Mouse (Mus musculus) kidney, embryonic 14.5 days (tissue): Measurements from ENCODE around the gene Nr1d1. TPM values are rescaled to one million over a fixed set of nuclear protein-coding genes. Genes with fewer than 3 reads are reported as not detected.

ENCODE experiments used
- ATAC-seq: fragments of 200-750 bp; cut with Nextera tagmentation; 2 replicates; pipeline ENCODE4 v1.8.0; 2017; ENCODE audit warnings: moderate number of reproducible peaks, mild to moderate bottlenecking, moderate TSS enrichment, moderate library complexity; ENCODE audit not compliant: low FRiP score, low TSS enrichment
- H3K27ac ChIP-seq: fragments of 300-500 bp; sonication (generic); 2 replicates; pipeline ENCODE4 v1.5.1; 2014; ENCODE audit warnings: low read depth, mild to moderate bottlenecking, low read length, moderate library complexity, mixed read lengths
- H3K27me3 ChIP-seq: fragments of 300-500 bp; sonication (generic); 2 replicates; pipeline ENCODE4 v1.6.1; 2014; ENCODE audit warnings: mild to moderate bottlenecking, low read length; ENCODE audit not compliant: control insufficient read depth, insufficient read depth
- H3K36me3 ChIP-seq: fragments of 300-500 bp; sonication (generic); 2 replicates; pipeline ENCODE4 v1.6.1; 2014; ENCODE audit warnings: low read length, mixed read lengths; ENCODE audit not compliant: control insufficient read depth, insufficient read depth
- H3K4me1 ChIP-seq: fragments of 300-500 bp; sonication (generic); 2 replicates; pipeline ENCODE4 v1.6.1; 2014; ENCODE audit warnings: low read length, mixed read lengths; ENCODE audit not compliant: control insufficient read depth, insufficient read depth
- H3K4me2 ChIP-seq: fragments of 300-500 bp; sonication (generic); replicated peaks from 2 replicates; pipeline ENCODE4 v1.6.1; 2014; ENCODE audit warnings: low read depth, mild to moderate bottlenecking, low read length
- H3K4me3 ChIP-seq: fragments of 300-500 bp; sonication (generic); 2 replicates; pipeline ENCODE4 v1.5.1; 2014; ENCODE audit warnings: mild to moderate bottlenecking, low read length
- H3K9ac ChIP-seq: fragments of 300-500 bp; sonication (generic); 2 replicates; pipeline ENCODE4 v1.6.1; 2014; ENCODE audit warnings: low read depth, mild to moderate bottlenecking, low read length, moderate library complexity
- H3K9me3 ChIP-seq: fragments of 300-500 bp; sonication (generic); 2 replicates; pipeline ENCODE4 v1.6.1; 2016; ENCODE audit warnings: low read length; ENCODE audit not compliant: control insufficient read depth
- WGBS: fragments of 180-500 bp; shearing (Covaris S2); extraction: QIAGEN DNeasy Blood & Tissue Kit; methylation state at CpG from one replicate; pipeline ENCODE4 v1.1.7; 2014; 5-methylcytosine and 5-hydroxymethylcytosine counted together
- polyA plus RNA-seq: library from polyadenylated mRNA; unstranded; fragments of >200 nt; fragmentation: Nextera tagmentation; extraction: Ambion mirVana; gene quantifications from 2 replicates; pipeline ENCODE4 v1.2.1, GENCODE M21; 2014

Gene Nr1d1
- polyA plus RNA-seq, 1 experiment from 2014 or later = 2.6 TPM

DNA sequence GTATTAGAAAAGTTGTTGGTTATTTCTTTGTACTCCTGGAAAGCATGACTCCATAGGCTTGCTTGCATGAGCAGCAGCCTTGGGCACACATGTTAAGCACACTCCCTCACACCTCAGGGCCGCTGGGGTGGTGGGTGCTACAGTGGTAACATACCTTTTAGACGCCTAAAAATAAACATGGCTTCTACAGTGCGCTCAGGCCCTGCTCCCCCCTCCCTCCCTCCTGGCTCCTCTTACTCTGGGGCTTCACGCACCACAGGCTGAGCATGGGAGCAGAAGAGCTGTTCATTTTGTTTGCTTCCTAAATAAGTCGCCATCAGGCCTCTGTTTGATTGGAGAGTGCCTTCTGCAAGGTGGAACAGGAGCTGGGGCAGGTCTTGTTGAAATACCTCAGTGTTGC lies 22.2 kb upstream of the Nr1d1 start:
- peaks cover 33% of the 10 kb centered on the region for H3K4me1 ChIP-seq
- H3K9ac ChIP-seq = peak overlapping the region; percentile 97; the same call in 1 of the 2 replicates
- peak overlapping the region; percentile 99; the same call in 1 of the 2 replicates for H3K27ac ChIP-seq
- 3% methylated on average over 5 of the region's 5 CpGs for WGBS
- peak overlapping the region; percentile 59 for H3K4me2 ChIP-seq
- peaks cover 40% of the 10 kb centered on the region for H3K36me3 ChIP-seq
- no peaks in the 10 kb centered on the region for H3K9me3 ChIP-seq
- H3K27me3 ChIP-seq = no peaks in the 10 kb centered on the region
- H3K4me3 ChIP-seq = peak overlapping the region; percentile 100
- no peak for ATAC-seq

DNA sequence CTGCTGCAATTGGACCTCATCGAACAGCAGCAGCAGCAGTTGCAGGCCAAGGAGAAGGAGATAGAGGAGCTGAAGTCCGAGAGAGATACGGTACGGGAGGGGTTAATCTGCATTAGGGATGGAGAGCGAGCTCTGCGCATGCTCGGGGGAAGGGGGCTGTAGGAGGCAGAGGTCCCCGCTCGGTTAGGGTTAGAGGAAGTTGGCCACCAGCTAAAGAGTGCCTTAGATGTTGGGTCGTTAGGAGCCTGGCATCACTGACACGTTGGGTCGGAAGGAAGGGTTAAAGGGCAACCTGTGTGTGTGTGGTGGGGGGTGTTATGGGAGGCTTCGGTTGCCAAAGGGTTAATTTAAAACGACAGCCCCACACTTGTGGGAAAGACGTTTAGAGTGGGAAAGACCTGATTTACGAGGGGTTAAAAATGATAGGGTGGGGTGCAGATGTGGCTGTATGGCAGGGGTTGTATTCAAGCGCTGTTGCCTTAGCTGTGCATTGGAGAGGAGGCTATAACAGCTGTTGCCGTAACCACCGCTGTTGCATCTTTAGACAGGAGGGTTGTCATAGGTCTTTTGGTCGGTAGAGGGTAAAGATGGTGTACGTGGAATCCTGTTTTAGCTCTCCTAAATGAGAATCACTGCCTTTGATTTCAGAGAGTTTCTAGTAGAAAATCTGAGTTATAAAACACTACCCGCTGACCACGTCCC lies 21.5 kb upstream of the Nr1d1 start:
- Histone ChIP-seq H3K4me2 (peak overlapping the region; percentile 59), H3K9me3 (no peaks in the 10 kb centered on the region), H3K4me1 (peaks cover 37% of the 10 kb centered on the region), H3K36me3 (peaks cover 34% of the 10 kb centered on the region), H3K27me3 (no peaks in the 10 kb centered on the region), H3K27ac (peak overlapping the region; percentile 99), H3K4me3 (peak overlapping the region; percentile 100), H3K9ac (peak overlapping the region; percentile 97)
- WGBS = 2% methylated on average over 23 of the region's 23 CpGs
- peak; percentile 32 for ATAC-seq

- peak overlapping the region; percentile 59 for H3K4me2 ChIP-seq
- H3K36me3 ChIP-seq = peaks cover 26% of the 10 kb centered on the region
- WGBS = 2% methylated on average over 51 of the region's 74 CpGs
- H3K4me1 ChIP-seq = peaks cover 37% of the 10 kb centered on the region
- peak; percentile 30 for ATAC-seq
- H3K4me3 ChIP-seq = peak overlapping the region; percentile 100
- no peaks in the 10 kb centered on the region for H3K27me3 ChIP-seq
- H3K9ac ChIP-seq = peak overlapping the region; percentile 97
- H3K9me3 ChIP-seq = no peaks in the 10 kb centered on the region
- peak overlapping the region; percentile 99 for H3K27ac ChIP-seq
These were observed 20.8 kb upstream of the Nr1d1 start for GRCm38 (mm10) chr11:98795714-98796514.

DNA sequence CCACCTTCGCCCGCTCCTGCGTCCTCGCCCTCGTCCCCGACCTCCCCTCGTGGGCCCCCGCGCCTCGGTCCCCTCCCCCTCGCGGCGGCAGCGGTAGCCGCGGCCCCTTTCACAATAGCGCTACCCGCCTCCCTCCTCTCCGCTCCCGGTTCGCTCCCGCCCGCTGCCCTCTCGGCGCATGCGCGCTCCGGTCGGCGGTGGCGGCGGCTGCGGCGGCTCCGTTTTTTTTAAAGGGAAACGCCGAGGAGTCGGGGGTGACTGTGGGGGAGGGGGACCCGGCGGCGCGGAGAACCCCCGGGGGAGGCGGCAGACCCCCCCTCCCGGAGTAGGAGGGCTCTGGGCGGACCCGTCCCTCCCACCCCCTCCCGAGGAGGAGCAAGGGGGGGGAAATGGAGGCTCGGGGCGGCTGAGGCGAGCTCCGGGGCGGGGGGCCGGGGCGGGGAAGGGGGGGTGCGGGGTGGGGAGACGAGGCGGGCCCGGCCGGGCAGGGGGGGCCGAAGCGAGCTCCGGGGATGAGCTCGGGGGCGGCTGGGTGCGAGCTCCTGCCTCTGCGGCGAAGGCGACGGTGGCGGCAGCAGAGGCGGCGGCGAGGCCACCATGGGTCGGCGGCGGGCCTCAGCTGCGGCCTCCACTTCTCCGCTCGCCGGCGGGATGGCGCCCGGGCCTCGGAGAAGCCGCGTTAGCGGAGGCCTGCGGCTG lies 20.0 kb upstream of the Nr1d1 start, which contains the start of gene Msl1:
Gene Msl1 (plus strand): TSS at position 502 of the 699 bp plus-strand sequence.
- ATAC-seq = peak; percentile 47
- Histone ChIP-seq H3K36me3 (peaks cover 19% of the 10 kb centered on the region), H3K27me3 (no peaks in the 10 kb centered on the region), H3K4me3 (peak within 1 kb of the TSS; percentile 100), H3K4me1 (peaks cover 37% of the 10 kb centered on the region), H3K4me2 (peak within 1 kb of the TSS; percentile 59), H3K27ac (peak within 1 kb of the TSS; percentile 99), H3K9me3 (no peaks in the 10 kb centered on the region), H3K9ac (peak within 1 kb of the TSS; percentile 97)
- WGBS = under 1% methylated on average over 52 of the region's 89 CpGs

DNA sequence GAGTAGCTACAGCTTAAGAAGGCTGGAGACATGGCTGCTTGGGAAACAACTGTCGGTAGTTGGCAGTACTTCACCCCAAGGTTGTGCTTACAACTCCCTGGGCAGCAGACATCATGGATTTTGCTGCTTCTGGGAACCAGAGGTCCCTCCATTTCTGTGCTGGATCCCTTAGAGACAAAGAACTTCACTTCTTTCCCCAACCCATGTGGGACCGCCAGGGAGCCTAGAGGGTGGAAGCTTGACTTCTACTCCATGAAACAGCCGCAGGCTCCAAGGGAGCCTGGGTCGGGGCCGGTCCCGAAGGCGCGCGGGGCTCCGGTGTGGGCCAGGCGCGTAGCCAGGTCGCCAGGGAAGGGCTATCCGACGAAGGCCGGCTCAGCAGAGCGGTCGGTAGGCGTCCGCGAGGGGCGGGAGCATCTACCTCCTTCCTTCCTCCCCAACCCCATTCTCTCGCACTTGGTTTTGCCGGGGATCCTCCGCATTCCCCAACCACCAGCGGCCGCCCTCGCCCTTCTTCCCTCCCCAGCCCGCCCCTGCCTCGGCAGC lies 19.4 kb upstream of the Nr1d1 start:
- peaks cover 13% of the 10 kb centered on the region for H3K36me3 ChIP-seq
- H3K27ac ChIP-seq = peak overlapping the region; percentile 99
- H3K4me1 ChIP-seq = peaks cover 37% of the 10 kb centered on the region
- no peaks in the 10 kb centered on the region for H3K9me3 ChIP-seq
- peak; percentile 68 for ATAC-seq
- under 1% methylated on average over 23 of the region's 30 CpGs for WGBS
- peak overlapping the region; percentile 97 for H3K9ac ChIP-seq
- H3K4me3 ChIP-seq = peak overlapping the region; percentile 100
- H3K4me2 ChIP-seq = peak overlapping the region; percentile 59
- no peaks in the 10 kb centered on the region for H3K27me3 ChIP-seq

DNA sequence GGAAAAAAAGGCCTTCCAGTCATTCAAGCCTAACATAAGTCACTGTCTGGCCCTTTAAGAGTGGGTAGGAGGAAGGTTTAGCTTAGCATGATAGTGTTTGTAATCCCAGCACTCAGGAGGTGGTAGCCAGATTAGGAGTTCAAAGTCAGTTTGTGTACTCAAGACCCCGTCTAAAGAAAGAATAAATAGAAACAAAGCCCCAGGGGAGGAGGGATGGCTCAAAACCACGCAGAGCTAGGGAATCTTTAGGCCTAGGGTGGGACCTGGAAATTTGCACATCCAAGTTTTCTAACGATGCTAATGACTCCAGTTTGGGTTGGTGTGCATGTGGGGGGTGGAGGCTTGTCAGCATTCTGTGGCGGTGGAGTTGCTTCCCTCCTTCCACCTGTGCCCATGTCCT lies 16.9 kb upstream of the Nr1d1 start:
- Histone ChIP-seq H3K4me3 (no peak overlapping the region), H3K4me1 (peaks cover 27% of the 10 kb centered on the region), H3K36me3 (no peaks in the 10 kb centered on the region; the same call in 1 of the 2 replicates), H3K4me2 (no peak overlapping the region), H3K27me3 (no peaks in the 10 kb centered on the region), H3K9me3 (no peaks in the 10 kb centered on the region), H3K27ac (no peak overlapping the region), H3K9ac (no peak overlapping the region)
- WGBS = 17% methylated on average over 4 of the region's 4 CpGs
- ATAC-seq = no peak

DNA sequence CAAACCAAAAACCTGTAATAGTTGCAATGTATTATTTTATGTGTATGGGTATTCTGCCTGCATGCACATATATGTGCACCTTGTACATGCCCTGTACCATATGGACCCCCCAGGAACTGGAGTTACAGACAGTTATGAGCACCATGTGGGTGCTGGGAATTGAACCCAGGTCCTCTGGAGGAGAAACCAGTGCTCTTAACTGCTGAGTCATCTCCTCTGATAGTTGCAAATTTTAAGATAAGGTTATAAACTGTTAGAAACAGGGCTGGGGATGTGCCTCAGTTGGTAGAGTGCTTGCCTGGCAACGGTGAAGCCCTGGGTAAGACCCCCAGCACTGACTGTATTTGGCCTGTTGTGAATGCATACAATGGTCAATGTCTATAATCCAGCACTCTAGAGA lies 16.3 kb upstream of the Nr1d1 start:
- H3K4me3 ChIP-seq = no peak overlapping the region
- H3K4me1 ChIP-seq = peaks cover 32% of the 10 kb centered on the region
- H3K36me3 ChIP-seq = no peaks in the 10 kb centered on the region; the same call in 1 of the 2 replicates
- no peak overlapping the region for H3K4me2 ChIP-seq
- H3K27ac ChIP-seq = no peak overlapping the region
- no peaks in the 10 kb centered on the region for H3K9me3 ChIP-seq
- no peak for ATAC-seq
- no peak overlapping the region for H3K9ac ChIP-seq
- no peaks in the 10 kb centered on the region for H3K27me3 ChIP-seq
- WGBS = 82% methylated on average over 1 of the region's 1 CpGs

GRCm38 (mm10) chr11:98790631-98791205 lies 15.6 kb upstream of the Nr1d1 start:
- H3K36me3 ChIP-seq = no peaks in the 10 kb centered on the region; the same call in 1 of the 2 replicates
- peaks cover 38% of the 10 kb centered on the region for H3K4me1 ChIP-seq
- H3K9ac ChIP-seq = no peak overlapping the region
- 85% methylated on average over 5 of the region's 5 CpGs for WGBS
- no peaks in the 10 kb centered on the region for H3K9me3 ChIP-seq
- H3K27ac ChIP-seq = no peak overlapping the region
- H3K4me3 ChIP-seq = no peak overlapping the region
- H3K27me3 ChIP-seq = no peaks in the 10 kb centered on the region
- no peak for ATAC-seq
- no peak overlapping the region for H3K4me2 ChIP-seq
